Mouse (Mus musculus) cerebellum, adult 9-11 months (tissue): ENCODE data around the gene Chil1.

Experiments used
- DNase-seq: peaks from one replicate; pipeline ENCODE4 v3.0.0; 2022

Chil1 gene

DNA sequence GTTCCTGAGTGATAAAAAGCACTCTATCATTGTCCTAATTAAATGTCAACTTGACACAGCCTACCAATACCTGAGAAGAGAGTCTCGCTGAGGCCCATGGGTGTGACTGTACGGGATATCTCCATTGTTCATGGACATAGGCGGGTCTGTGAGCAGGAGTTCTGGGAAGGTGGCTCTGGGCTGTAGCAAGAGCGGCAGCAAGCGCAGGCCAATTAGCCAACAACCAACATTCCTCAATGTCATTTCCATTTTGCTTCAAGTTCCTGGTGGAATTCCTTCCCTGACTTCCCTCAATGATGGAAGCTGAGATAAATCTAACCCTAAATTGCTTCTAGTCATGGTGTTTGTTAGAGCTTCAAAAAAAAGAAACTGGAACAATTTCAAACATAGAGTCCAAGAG lies 4.0 kb upstream of the Chil1 start:
- DNase-seq: no peak

DNA sequence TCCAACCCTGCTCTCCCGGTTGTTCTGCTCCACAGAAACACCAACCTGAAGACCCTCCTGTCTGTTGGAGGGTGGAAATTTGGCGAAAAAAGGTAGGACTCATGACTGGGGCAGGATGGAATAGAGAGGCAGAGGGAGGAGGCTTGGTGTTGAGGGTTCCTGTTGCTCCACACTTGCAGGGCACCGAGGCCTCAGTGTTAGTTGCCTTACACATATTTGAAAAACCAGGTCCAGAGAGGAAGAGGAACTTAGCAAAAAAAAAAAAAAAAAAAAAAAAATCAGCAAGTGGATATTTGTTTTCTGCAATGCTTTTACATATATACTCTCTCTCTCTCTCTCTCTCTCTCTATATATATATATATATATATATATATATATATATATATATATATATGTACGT lies 2.1 kb downstream of the Chil1 start:
- no peak for DNase-seq

DNA sequence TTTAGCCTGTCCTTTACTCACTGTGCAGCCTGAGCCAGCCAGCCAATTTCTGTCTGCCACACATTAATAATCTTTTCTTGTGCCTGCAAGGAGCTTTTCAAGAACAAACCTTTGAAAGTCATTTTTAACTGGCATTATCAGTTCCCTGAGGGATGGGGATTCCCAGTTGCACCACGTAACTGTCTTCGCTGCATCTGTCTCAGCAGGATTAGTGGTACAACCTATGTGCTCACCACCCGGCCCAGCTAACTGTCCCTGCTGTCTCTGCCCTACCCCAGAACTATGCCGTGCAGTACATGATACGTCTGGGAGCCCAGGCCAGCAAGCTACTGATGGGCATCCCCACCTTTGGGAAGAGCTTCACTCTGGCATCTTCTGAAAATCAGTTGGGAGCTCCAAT lies 6.2 kb downstream of the Chil1 start:
- DNase-seq: no peak

DNA sequence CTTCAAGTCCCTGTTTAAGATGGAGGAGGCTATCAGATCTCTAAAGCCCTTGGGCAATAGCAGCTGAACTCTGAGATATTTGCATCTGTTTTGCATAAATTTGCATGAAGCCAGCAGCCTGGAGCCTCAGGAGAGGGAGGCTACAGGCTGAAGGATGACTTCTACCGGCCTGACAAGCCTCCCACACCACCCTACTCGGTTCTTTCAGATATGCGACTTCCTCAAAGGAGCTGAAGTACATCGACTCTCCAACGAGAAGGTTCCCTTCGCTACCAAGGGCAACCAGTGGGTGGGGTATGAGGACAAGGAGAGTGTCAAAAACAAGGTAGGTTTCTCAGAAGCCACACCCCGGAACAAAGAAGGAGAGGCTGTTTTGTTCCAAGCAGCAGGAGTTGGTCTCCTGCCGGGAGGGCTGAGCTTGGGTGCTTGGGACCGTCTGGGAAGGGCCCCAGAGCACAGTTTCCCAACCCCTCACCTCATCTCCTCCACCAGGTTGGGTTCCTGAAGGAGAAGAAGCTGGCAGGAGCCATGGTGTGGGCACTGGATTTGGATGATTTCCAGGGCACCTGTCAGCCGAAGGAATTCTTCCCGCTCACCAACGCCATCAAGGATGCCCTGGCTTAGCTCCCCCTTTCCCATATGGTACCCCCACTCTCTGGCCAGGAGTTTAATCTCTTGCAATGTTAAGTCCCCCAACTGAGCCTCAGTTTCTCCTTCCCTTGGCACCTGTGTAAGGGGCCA lies 7.2 kb downstream of the Chil1 start:
- peak; percentile 55 for DNase-seq

DNA sequence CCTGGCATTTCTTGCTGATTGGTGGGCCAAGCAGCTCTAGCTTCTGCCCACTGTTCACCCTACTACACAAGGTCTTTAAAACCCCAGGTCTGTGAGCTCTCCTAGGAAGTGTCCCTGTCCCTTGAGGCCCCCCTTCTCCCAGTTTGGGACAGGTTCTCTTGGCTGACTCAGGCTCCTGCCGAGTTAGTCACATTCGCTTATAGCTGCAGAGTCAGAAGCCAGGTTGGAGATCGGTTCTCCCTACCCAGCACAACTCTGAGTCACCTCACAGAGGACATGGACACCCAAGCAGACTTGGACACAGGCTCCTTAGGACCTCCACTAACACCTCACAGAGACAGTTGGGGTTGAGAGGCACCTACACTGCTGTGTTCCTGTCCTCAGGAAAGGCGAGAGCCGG lies 9.2 kb downstream of the Chil1 start:
- no peak for DNase-seq

DNA sequence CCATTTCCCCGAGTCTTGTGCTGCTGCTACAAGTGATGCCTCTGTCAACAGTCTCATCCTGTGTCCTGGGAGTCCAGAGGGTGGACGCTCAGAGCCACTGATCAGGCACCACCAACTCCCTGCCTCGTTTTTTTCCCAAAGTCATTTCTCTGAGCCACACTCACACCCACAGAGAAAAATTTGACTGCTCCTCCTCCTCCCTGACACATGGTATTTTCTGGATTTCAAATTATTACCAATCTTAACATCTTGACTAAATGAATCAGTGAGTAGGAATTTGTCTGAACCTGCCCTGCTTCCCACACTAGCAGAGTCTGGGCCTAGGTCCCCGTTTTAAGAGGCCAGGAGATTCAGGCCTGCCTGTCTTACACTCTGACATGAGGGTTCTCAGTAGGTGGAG lies 10.0 kb downstream of the Chil1 start:
- no peak for DNase-seq

DNA sequence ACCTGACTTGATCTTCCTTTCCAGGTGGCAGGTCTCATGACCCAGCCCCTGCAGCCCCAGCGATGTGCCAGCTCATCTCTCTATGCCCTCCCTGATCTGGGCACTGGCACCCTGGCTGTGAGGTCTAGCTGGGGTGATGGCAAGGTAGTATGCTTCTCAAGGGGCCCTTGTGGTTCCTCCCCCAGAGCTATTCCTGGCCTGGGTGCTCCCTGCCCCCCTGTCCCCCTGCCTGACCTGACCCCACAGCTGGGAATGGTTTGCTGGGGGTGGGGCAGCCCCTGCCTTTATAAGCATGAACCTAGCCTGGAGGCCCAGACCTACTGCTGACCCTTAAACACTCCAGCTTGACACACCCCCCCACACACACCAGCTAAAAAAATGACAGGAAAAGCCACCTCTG lies 11.2 kb downstream of the Chil1 start, which contains the start of gene Mybph:
Mybph (plus strand) TSS at position 323 of the 400 bp plus-strand sequence.
- DNase-seq: peak; percentile 56

DNA sequence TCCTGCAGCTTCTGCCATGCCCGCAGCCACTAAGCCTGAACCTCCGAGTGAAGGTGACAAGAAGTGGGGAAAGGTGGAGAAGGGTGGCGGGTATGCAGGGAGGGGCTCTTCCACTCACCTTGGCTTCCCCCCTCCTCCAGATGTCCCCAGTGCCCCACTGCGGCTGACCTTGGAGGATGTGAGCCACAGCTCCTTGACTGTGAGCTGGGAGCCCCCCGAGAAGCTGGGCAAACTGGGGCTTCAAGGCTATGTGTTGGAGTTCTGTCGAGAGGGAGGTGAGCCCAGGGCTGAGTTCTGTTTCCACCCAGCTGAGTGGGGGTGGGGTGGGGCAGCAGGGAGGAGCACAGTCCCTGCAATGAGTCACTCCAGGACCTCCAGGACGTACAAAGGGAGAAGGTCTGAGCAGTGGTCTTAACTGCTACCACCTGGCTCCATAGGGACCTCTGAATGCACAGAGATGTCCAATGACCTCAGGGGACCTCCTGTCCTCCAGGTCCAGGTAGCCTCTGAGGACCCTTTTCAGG lies 11.8 kb downstream of the Chil1 start:
- peak; percentile 54 for DNase-seq

DNA sequence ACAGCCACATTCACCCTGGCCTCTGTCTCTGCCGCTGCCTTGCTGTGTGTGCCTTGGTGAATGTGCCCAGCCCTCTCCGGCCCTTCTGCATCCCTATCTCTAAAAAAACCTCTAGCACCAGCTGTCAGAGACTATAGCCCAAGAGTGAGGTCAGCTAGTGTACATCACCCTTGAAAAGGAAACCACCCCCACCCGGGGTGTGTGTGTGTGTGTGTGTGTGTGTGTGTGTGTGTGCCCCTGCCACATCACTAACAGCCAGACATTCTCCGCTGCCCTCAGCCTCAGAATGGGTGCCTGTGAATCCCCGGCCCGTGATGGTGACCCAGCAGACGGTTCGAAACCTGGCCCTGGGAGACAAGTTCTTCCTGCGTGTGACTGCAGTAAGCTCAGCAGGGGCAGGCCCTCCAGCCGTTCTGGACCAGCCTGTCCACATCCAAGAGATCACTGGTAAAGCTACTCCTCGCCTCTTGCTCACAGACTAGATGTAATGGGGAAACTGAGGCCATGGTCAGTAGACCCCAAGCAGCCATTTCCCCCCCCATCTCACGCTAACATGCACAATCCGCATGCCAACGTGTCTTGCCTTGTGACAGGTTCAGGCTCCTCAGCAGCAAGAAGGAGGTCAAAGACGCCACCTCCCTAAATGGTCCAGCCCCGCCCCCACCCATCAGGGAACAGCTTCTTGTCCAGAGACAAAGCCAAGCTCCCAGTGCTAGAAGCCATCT lies 12.5 kb downstream of the Chil1 start:
- DNase-seq: peak; percentile 49

DNA sequence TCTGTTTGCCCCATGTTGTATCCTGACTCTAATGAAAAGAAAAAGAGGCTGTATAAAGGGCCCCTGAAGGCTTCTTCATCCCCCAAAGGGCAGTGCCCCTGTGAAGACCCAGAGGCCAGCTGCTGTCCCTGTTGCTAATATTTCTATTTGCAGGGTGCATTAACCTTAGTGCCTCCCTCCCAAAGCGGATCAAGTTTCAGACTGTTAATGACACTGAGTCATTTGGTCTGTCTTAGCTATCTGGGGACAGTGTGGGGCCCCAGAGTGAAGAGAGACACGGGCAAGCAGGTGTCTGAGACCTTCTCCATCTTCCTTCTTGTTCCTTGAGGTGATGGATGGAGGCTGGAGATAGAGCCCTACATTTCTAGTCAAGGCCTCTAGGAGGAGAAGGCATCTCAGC lies 13.1 kb downstream of the Chil1 start:
- DNase-seq: no peak

DNA sequence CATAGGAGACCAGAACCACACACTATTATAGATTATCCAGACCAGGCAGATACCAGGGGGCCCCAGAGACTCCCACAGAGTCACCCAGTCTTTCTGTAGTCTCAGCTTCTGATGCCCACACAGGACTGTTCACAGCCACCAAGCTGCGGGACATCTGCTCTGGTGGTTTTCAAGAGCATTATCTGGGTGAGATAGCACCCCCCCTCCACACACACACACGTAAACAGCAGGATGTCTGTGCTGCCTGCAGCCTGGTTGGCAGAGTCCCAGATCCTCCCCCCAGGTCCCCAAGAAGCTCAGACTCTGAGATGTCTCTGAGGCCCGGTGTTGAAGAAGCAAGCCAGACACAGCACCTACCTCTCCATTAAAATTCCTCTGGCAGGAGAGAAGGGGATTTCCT lies 13.6 kb downstream of the Chil1 start:
- DNase-seq: no peak

DNA sequence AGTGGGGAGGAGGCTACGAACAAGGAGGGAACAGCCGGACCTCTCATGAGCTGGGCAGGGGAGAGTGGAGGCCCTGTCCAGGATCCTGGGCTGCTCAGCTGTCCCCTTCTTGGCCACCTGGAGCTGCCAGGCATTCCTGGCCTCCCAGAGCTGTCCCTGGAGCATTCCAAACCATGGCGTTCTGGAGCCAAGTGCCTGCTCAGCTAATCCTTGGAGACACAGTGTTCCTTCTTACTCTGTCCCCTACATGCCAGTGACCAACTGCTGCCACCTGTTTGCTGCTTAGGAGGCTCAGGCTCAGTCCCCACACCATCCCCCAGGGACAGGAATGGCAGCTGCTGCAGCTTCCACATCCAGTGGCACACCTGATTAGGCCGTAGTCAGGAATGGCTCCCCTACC lies 14.0 kb downstream of the Chil1 start:
- DNase-seq: peak; percentile 87

DNA sequence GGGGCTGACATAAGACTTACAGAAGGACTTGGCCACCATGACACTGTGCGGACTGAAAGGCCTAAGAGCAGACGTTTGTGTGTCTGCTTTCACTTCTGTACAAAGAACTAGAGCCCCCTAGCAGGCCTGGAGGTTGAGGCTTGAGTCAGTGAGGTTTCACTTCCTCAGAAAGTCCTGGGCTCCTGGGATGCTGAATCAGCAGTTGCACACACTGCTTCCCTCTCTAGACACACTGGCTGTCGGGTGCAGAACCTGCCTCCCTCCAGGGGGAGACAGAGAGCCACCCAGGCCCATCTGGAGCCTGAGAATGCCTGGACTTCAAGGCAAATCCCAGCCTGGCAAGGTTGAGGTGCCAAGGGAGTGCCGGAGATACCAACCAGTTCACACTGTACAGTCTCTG lies 14.4 kb downstream of the Chil1 start:
- DNase-seq: peak; percentile 82

DNA sequence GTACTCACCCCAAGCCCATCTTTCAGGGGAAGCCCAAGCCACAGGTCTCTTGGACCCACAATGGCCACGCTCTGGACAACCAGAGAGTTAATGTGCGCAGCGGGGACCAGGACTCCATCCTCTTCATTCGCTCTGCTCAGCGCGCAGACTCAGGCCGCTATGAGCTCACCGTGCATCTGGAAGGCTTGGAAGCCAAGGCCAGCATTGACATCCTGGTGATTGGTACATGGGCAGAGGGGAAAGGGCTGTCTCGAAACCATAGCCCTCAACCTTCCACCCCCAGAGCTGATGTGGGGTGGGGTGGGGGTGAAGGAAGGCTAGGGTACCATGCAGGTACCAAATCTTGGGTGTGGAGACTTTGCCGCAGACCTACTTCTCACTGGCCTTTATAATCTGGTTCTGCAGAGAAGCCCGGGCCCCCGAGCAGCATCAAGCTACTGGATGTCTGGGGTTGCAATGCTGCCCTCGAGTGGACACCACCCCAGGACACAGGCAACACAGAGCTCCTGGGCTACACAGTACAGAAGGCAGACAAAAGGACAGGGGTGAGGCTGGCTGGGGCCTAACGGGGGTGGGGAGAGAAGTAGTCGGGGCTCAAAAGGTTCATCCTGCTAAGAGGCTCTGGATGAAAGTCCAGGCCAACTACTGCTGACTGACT lies 15.5 kb downstream of the Chil1 start:
- peak; percentile 50 for DNase-seq

DNA sequence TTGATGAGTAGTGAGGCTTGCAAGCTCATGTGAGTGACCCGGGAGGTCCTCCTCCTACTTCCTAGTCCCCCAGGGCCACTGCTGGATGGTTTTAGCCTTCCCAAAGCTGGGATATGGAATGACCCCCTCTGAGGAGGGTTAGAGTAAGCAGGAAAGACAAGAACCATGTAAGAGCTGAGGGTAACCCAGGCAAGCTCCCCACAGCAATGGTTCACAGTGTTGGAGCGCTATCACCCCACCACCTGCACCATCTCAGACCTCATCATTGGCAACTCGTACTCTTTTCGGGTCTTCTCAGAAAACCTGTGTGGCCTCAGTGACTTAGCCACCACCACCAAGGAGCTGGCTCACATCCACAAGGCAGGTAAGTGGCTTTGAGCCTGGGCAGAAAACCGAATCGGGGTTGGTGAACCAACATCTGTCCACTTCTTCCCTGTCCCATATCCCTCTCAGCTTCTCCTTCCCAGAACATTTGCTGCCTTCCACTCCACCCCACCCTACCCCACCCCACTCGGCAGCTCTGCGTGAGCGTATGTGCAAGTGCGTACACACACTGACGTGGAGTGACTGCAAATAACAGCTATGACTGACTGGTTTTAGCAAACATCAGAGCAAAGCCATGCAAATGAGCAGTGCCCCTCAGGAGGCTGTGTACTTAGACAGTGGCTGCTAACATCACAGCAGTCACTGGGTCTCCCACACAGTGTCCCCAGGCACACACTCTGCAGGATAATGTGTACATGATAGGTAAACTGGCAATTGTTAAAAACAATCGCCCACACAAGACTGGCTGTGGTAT lies 16.4 kb downstream of the Chil1 start:
- DNase-seq: peak; percentile 37

DNA sequence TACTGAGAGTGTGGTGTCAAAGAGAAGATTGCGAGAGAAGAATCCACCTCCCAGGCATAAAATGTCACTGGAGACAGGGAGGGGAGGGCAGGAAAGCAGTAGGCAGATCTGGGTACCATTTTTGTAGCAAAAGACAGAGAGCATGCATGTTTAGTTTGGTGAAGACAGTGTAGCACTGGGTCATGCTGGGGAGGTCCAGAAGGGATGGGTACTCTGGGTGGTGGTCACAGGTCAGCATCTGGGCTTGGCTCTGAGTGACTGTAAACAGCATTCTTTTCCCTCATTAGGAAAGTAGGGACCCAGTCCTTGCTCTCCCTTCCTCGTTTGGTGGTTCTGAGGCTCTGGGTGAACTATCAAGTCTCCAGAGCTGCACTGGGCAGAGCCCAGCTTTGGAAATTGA lies 18.5 kb downstream of the Chil1 start:
- DNase-seq: no peak

DNA sequence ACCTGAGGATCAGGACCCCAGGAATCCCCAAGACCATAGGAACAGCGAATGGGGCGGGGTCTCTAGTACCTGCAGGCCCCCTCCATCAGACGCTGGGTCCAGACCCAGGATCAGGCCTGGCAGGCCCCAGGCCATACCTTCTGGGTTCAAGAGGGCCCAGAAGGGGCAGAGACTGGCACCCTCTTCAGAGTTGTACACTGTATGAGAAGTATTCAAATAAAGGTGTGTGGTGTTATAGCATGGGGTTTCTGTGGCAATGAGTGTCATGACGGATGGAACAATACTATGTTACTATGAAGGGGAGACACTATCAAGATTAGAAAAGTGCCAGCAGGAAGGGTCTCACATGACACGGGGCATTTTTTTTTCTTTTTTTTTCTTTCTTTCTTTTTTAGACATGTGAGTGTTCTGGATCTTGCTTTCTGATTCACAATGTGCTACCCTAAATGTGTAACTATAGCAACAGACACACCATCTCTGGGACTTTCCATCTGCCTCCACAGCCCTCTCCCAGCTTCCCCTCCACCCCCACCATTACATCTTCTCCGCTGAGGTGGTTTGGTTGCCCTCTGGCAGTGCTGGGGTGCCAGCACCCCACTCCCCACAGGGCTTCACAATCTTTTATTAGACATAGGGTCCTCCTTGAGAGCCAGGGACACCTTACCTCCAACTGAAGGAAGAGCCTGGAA lies 19.2 kb downstream of the Chil1 start:
- peak; percentile 33 for DNase-seq

DNA sequence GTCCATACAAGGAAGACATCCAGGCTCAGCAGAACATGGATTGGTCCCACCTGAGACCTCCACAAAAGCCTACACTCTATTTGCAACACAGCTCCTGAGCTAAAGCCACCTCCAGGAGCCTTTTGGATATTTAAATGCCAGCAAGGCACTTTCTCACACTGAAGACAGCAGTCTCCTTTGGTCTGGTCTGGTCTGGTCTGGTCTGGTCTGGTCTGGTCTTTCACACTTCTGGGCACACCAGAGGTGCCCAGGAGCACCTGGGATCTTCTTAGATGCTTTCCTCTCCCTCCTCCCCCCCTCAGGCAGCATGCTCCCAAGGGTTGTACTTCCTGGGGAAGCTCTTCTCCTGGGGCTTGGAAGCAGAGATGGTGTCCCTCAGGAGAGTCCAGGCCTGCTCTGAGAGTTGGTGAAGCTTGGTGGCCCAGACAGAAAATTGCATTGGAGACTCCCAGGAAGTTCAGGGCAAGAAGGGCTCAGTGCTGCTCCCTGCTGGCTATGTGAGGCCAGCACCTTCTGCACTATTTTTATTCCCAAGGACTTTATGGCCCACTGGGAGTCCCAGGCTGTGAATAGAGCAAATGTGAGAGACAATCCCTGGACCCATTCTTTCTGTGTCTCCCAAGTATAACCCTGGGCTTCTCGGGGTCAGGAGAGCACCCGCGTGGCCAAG lies 19.9 kb downstream of the Chil1 start:
- DNase-seq: peak; percentile 67

DNA sequence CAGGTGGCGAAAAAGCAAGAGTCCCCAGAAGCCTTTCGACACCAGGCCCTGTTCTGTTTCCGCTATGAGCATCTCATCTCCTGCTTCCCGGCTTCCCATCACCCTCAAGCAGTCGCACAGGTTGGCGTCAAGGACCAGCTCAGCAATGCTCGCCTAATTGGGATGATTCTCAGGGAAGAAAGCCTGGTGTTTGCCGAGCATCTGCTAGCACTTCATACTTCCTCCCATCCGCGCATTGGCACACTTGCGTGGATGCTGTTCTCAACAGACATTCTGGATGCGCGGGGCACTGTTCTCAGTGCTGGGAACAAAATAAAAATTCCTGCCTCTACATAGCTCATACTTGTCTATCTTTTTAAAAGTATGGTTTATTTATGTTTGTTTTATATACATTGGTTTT lies 22.3 kb downstream of the Chil1 start:
- no peak for DNase-seq

DNA sequence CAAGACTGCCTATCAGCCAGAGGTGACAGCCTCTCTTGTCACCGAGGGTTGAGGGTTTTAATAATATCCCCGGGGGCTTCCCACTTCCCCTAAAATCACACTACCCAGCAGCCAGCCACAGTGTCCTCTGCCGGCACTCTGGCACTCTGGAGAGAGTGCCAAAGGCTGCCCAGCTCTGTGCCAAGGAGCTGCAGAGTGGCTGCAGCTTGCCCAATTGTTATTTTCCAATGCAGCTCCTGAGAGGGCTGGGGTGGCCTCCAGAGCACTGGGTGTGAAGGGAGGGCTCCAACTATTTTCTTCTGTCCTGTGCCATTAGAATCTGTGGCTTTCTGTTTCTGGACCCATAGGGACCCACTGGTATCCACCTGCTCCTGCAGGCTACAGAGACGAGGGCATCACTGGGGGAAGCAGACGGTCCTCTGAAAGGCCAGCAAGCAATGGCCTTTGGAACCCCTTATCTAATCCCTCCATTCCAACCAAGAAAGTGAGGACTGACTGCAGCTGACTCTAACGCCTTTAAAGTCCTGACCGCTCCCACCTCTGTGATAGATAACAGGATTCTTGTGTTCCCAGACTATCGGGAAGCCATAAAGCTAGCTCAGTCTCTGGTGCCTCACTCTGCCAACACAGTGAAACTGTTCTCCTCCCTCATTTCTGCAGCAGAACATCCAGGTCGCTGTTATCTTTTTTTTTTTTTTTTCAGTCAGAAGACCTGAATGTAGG lies 23.5 kb downstream of the Chil1 start:
- peak; percentile 88 for DNase-seq

DNA sequence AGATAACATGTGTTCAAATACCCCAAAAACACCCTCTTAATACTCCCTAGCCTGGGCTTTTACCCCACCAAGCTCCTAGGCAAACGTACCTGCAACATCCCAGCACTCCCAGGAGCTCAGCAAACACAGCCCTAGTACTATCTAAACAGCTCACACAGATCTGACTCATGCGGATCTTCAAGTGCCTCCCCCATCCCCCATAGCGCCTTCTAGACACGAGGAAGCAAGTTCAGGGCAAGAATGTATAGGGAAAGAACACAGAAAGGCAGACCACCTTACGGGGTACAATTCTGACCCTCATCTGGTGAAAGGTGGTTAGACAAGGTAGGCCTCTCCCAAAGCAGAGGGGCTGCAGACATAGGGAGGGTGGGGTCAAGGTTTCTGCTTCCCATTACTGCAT lies 24.1 kb downstream of the Chil1 start:
- no peak for DNase-seq
